11 mouse cellular contexts compared by ENCODE assay signal in genomic region chr11:97098791-97099190, GRCm38 (mm10). TPM values are rescaled to one million over a fixed set of nuclear protein-coding genes. Genes with fewer than 3 reads are reported as not detected.
DNase-seq lines count a peak whose midpoint lies in the region; ATAC-seq and TF ChIP-seq lines count a peak whose summit lies in the region.
"Had no signal": no experiment of that assay in that cellular context is flagged by ENCODE, and none has a peak within 500 bp of the region (broad histone marks: within the 10 kb centered on the region; RNA-seq: fewer than 3 reads in every experiment).

No protein-coding gene starts in this region.

- no peak for ATAC-seq in CD4-positive, CD25-positive, alpha-beta regulatory T cell, adult 4 months
- ATAC-seq: Patski had no signal

- 25% methylated on average over 18 of the region's 18 CpGs for WGBS in limb, embryonic 10.5 days

- TF ChIP-seq CTCF in gastrocnemius, adult 2 months (IDR thresholded peaks at IDR 0.05): no peak
- no peak for TF ChIP-seq CTCF in left cerebral cortex, adult 2 months (IDR thresholded peaks at IDR 0.05)

- no peaks in the 10 kb centered on the region for H3K9me3 ChIP-seq in limb, embryonic 10.5 days (replicated peaks)

- peak; percentile 23 for DNase-seq in adrenal gland, postnatal 25 days
- peak; percentile 74 for DNase-seq in gastrocnemius, adult 2 months
- DNase-seq in heart, postnatal 10 days: peak; percentile 55 to 57
- DNase-seq in limb, embryonic 10.5 days (ENCODE audit: low spot score): no peak
- no peak for DNase-seq in left cerebral cortex, adult 2 months (ENCODE audit: extremely low spot score in 1 of 2, low spot score in 2 of 2)
- DNase-seq in left cerebral cortex, adult 18-20 months (ENCODE audit: low spot score in 2 of 2): no peak
- DNase-seq in natural killer cell, adult 2 months (ENCODE audit: low spot score in 2 of 2): no peak
- DNase-seq: cerebellum, adult 8-10 months had no signal

- H3K36me3 ChIP-seq in limb, embryonic 10.5 days: no peaks in the 10 kb centered on the region

- peaks cover 44% of the 10 kb centered on the region for H3K27me3 ChIP-seq in limb, embryonic 10.5 days (ENCODE audit: low read depth, poor library complexity, severe bottlenecking)

- peaks cover 9% of the 10 kb centered on the region for H3K4me1 ChIP-seq in limb, embryonic 10.5 days

- intact Hi-C loops in gastrocnemius, adult 2 months (cut with DNase I): no loop called here
- intact Hi-C loops in heart, postnatal 10 days (cut with DNase I): no loop called here
- intact Hi-C loops in left cerebral cortex, adult 2 months (cut with DNase I): no loop called here

- H3K4me3 ChIP-seq in gastrocnemius, adult 2 months: peak overlapping the region; percentile 62
- H3K4me3 ChIP-seq in limb, embryonic 10.5 days: 0 out of 2 replicates have a peak overlapping the region, but pooled peaks have one; percentile 10
- H3K4me3 ChIP-seq in left cerebral cortex, adult 2 months: no peak overlapping the region

- H3K27ac ChIP-seq in gastrocnemius, adult 2 months: peak overlapping the region; percentile 66
- no peak overlapping the region for H3K27ac ChIP-seq in limb, embryonic 10.5 days
- H3K27ac ChIP-seq in left cerebral cortex, adult 2 months: no peak overlapping the region

RNA-seq across cellular contexts. Expression of gene Tbx21, which starts 16.3 kb away (rescaled TPM):
- total RNA-seq in adrenal gland, postnatal 25 days (2021): 0.39 TPM in 1 of 2 replicates, not detected in the other
- under 1 TPM; 0.17 to 0.48 TPM for total RNA-seq in gastrocnemius, adult 2 months (2021)
- total RNA-seq in heart, postnatal 10 days (2021): not detected
- 0.05 and 0.08 TPM in 2 replicates for polyA plus RNA-seq in limb, embryonic 10.5 days (2016; fragmentation: Nextera tagmentation; extraction: Ambion mirVana)
- polyA plus RNA-seq in CD4-positive, CD25-positive, alpha-beta regulatory T cell, adult 4 months (2017; shearing (Covaris generic)): 1 to 10 TPM; 2.2 TPM
- under 1 TPM; 0.32 to 0.40 TPM for total RNA-seq in left cerebral cortex, adult 2 months (2021)
- total RNA-seq in left cerebral cortex, adult 18-20 months (2021): under 1 TPM in 1 of 2 experiments, not detected in 1; 0.21 TPM
- polyA plus RNA-seq: Patski had no signal

RNA-seq across cellular contexts. Expression of gene Osbpl7, which starts 48.4 kb away (rescaled TPM):
- 18.9 TPM in 2 replicates for total RNA-seq in adrenal gland, postnatal 25 days (2021)
- 1 to 10 TPM; 2.2 to 4.3 TPM for total RNA-seq in gastrocnemius, adult 2 months (2021)
- total RNA-seq in heart, postnatal 10 days (2021): 1 to 10 TPM; 5.7 to 6.1 TPM
- polyA plus RNA-seq in limb, embryonic 10.5 days (2016; fragmentation: Nextera tagmentation; extraction: Ambion mirVana): 8.3 and 10.1 TPM in 2 replicates
- 10 to 100 TPM; 24.9 to 46.4 TPM for polyA plus RNA-seq in CD4-positive, CD25-positive, alpha-beta regulatory T cell, adult 4 months (2017; shearing (Covaris generic))
- total RNA-seq in left cerebral cortex, adult 2 months (2021): 10 to 100 TPM; 14.0 to 15.2 TPM
- 10 to 100 TPM; 12.9 to 13.2 TPM for total RNA-seq in left cerebral cortex, adult 18-20 months (2021)

RNA-seq across cellular contexts. Expression of gene Tbkbp1, which starts 52.5 kb away (rescaled TPM):
- total RNA-seq in adrenal gland, postnatal 25 days (2021): 11.1 and 12.7 TPM in 2 replicates
- total RNA-seq in gastrocnemius, adult 2 months (2021): 1 to 10 TPM; 4.0 to 6.1 TPM
- 10 to 100 TPM; 15.9 to 17.3 TPM for total RNA-seq in heart, postnatal 10 days (2021)
- polyA plus RNA-seq in limb, embryonic 10.5 days (2016; fragmentation: Nextera tagmentation; extraction: Ambion mirVana): 6.1 and 7.8 TPM in 2 replicates
- polyA plus RNA-seq in CD4-positive, CD25-positive, alpha-beta regulatory T cell, adult 4 months (2017; shearing (Covaris generic)): under 1 TPM in 1 of 2 experiments, not detected in 1; 0.09 TPM
- total RNA-seq in left cerebral cortex, adult 2 months (2021): 10 to 100 TPM; 52.7 to 56.8 TPM
- 10 to 100 TPM; 54.8 to 58.4 TPM for total RNA-seq in left cerebral cortex, adult 18-20 months (2021)

RNA-seq across cellular contexts. Expression of gene Mrpl10, which starts 57.4 kb away (rescaled TPM):
- total RNA-seq in adrenal gland, postnatal 25 days (2021): 117 and 129 TPM in 2 replicates
- total RNA-seq in gastrocnemius, adult 2 months (2021): 10 to 100 TPM; 36.9 to 50.7 TPM
- total RNA-seq in heart, postnatal 10 days (2021): 10 to 100 TPM; 85.0 to 86.5 TPM
- polyA plus RNA-seq in limb, embryonic 10.5 days (2016; fragmentation: Nextera tagmentation; extraction: Ambion mirVana): 93.6 and 94.8 TPM in 2 replicates
- polyA plus RNA-seq in CD4-positive, CD25-positive, alpha-beta regulatory T cell, adult 4 months (2017; shearing (Covaris generic)): 10 to 100 TPM; 60.9 to 82.9 TPM
- 10 to 100 TPM; 66.5 to 67.0 TPM for total RNA-seq in left cerebral cortex, adult 2 months (2021)
- 10 to 100 TPM; 67.4 to 70.6 TPM for total RNA-seq in left cerebral cortex, adult 18-20 months (2021)

RNA-seq across cellular contexts. Expression of gene Lrrc46, which starts 57.6 kb away (rescaled TPM):
- 1.0 and 1.4 TPM in 2 replicates for total RNA-seq in adrenal gland, postnatal 25 days (2021)
- not detected for total RNA-seq in gastrocnemius, adult 2 months (2021)
- total RNA-seq in heart, postnatal 10 days (2021): under 1 TPM; 0.31 to 0.45 TPM
- 0.90 and 1.0 TPM in 2 replicates for polyA plus RNA-seq in limb, embryonic 10.5 days (2016; fragmentation: Nextera tagmentation; extraction: Ambion mirVana)
- not detected for polyA plus RNA-seq in CD4-positive, CD25-positive, alpha-beta regulatory T cell, adult 4 months (2017; shearing (Covaris generic))
- total RNA-seq in left cerebral cortex, adult 2 months (2021): under 1 TPM; 0.51 to 0.52 TPM
- total RNA-seq in left cerebral cortex, adult 18-20 months (2021): under 1 TPM; 0.33 to 0.37 TPM
- polyA plus RNA-seq: spleen, adult 2 months had no signal

Comparison
In these comparisons a context has a peak if more than half of its experiments do, and no peak if none do; other contexts are left out.
1. DNase-seq: peak in adrenal gland, postnatal 25 days (single experiment), gastrocnemius, adult 2 months (single experiment) and heart, postnatal 10 days (2 of 2); none in limb, embryonic 10.5 days (single experiment), left cerebral cortex, adult 2 months (0 of 2), left cerebral cortex, adult 18-20 months (0 of 2) and natural killer cell, adult 2 months (0 of 2).